Mouse (Mus musculus) CD4-positive, CD25-positive, alpha-beta regulatory T cell, adult 9 weeks (primary cell): Measurements from ENCODE around the gene Fbxw9. TPM values are rescaled to one million over a fixed set of nuclear protein-coding genes. Genes with fewer than 3 reads are reported as not detected.

Experiments
- polyA plus RNA-seq: library from polyadenylated mRNA; unstranded; fragments of 100-300 nt; shearing (Covaris generic); gene quantifications from one replicate; pipeline ENCODE4 v1.2.1, GENCODE M21; 2017

Fbxw9 gene
- polyA plus RNA-seq: 10.1 TPM

DNA sequence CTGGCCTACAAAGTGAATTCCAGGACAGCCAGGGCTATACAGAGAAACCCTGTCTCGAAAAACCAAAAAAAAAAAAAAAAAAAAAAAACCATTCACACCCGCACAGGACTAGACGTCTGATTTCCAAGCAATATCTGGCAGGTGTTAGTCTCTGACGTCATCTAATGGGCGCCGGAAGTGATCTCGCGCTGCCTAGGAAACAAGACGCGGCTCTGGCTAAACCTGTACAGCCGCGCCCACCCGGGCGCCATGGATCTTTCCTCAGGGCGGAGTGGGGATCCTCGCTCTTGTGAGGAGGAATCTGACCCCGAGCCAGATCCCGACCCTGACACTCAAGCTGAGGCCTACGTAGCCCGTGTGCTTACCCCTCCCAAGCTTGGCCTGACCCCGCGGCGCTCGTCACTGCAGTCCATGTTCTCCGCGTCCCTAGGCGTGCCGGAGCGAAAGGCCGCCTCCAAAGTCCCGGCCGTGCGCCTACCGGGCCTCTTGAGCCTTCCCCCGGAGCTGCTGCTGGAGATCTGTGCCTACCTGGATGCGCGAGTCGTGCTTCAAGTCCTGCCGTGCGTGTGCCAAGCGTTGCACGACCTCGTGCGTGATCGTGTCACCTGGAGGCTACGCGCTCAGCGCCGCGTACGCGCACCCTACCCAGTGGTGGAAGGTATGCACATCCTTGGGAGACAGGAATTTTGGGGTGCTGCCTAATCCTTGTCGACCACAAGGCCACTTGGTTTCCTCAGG is at the start of gene Fbxw9:
Gene Fbxw9 (plus strand): TSS at position 177 of the 738 bp plus-strand sequence.

GRCm38 (mm10) chr8:85014431-85014830 is 45.4 kb upstream of the Fbxw9 start, which contains the start of gene Best2:
Gene Best2 (minus strand): TSS chr8:85014531.

DNA sequence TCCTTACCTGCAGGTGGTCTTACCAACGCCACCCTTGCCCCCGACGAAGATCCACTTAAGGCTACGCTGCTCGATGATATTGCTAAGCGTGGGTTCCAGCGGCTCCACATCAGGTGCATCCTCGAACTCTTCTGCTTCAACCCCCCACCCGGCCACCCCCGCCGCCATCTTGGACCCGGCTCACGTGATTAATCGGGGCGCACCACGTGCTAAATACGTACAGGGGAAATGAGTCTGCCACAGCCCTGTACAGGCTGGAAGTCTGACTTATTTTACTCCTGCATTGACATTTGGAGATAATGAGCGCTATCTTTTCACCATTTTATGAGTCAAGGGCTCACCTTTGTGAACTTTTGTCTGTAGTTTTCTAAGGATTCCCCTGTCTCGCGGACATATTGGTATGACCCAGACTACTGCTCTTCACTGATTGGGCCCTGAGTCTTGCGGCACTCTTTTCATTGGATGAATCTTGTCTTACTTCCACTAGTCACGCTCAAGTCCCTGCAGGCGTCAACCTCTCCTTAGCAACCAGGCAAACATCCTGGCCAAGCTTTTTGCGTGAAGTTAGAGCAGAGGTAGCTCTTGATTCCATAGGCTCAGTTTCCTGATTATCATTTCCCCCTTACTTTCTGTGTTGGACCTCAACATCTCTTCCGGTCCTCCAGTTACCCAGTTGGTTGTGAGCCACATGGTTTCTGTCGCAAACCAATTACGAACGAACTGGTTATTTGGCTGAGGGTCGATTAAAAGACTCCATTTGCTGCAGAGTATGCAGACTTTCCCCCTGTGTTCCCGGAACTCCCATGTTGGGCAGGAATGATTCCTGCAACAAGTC is 34.5 kb upstream of the Fbxw9 start, which contains the start of gene Asna1:
Gene Asna1 (minus strand): TSS at position 184 of the 835 bp plus-strand sequence.

GRCm38 (mm10) chr8:85026670-85027515 is 33.0 kb upstream of the Fbxw9 start, which contains the start of gene Trir:
Gene Trir (plus strand): TSS chr8:85026823.

DNA sequence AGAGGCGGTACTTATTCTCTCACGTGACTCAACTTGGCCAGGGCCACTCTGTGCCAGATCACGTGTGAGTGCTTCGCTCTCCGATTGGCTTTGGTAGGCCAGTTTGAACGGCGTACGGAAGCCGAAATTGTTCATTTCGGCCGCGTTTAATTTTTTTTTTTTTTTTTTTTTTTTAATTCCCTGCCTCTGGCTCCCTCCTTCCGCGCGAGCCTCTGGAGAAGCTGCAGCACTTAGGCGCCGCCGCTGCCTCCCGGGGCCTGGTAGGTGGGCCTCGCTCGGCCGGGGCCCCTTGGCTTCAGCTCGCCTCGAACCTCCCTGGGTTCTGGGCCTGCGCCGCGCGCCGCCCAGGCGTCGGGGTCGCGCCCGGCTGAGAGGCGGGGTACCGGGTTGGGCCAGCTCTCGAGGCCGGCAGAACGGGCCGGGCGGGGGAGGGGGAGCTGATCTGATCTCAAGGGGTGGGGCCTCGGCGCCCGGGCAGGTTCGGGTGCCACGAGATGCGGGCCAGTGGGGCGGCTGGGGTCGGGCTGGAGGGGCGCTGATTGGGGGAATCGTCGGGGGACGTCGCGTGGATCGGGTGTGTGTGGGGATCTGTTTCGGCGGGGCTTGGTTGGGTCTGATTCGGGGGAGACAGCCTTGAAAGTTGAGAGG is 23.0 kb upstream of the Fbxw9 start, which contains the start of gene Tnpo2:
Gene Tnpo2 (plus strand): TSS at position 198 of the 648 bp plus-strand sequence.

DNA sequence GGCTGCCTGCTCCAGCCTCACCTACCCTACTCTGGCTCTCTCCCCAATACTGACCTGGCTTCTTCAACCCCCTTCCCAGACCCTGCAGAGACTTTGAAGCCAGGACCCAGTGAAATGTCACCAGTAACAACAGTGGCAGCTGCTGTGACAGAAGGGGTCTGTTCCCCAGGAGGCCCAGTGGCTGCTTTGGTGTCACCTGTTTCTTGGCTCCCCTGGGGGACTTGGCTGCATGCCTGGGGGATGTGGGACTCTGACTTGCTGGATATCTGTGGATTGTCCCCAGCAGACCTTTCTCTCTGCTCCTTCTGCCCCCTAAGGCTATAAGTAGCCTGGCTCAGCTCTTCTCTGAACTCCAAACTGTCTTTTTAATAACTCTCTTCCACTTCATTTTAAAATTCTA is 8.1 kb downstream of the Fbxw9 start, which contains the start of gene Gm5741:
Gene Gm5741 (minus strand): TSS at position 1 of the 400 bp plus-strand sequence.

GRCm38 (mm10) chr8:85071514-85072281 is 11.8 kb downstream of the Fbxw9 start, which contains the start of gene Dhps:
Gene Dhps (plus strand): TSS chr8:85071757.

DNA sequence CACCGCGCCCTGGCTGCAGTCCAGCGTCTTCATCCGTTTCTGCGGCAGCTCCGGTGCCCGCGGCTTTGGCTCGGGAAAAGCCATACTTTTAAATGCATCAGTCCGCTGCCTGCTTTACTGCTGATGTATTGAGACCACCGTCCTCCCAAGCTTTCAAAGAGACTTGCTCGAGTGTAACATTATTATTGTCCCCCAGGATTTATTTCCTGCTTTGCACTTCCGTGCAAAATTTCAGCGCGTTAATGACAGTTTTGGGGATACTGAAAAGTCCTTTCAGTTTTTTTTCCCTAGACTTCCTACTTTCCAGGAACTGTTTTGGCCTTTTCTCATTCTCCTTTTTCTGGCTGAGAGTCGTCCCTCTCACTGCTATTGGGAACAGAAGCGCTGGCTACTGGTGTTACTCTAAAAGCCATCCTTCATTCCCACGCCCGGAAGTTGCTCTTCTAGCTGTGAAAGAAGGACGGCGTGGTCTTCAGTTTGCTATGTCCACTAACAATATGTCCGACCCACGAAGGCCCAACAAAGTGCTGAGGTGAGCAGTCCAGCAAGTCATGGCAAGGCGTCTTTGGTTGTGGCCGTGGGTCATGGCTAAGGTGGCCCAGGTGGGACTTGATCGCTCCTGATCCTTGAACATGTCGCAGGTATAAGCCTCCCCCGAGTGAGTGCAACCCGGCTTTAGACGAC is 20.8 kb downstream of the Fbxw9 start, which contains the start of gene Wdr83os:
Gene Wdr83os (plus strand): TSS at position 209 of the 684 bp plus-strand sequence.

GRCm38 (mm10) chr8:85081216-85081555 is 21.3 kb downstream of the Fbxw9 start, which contains the start of gene Wdr83:
Gene Wdr83 (minus strand): TSS chr8:85081306.

DNA sequence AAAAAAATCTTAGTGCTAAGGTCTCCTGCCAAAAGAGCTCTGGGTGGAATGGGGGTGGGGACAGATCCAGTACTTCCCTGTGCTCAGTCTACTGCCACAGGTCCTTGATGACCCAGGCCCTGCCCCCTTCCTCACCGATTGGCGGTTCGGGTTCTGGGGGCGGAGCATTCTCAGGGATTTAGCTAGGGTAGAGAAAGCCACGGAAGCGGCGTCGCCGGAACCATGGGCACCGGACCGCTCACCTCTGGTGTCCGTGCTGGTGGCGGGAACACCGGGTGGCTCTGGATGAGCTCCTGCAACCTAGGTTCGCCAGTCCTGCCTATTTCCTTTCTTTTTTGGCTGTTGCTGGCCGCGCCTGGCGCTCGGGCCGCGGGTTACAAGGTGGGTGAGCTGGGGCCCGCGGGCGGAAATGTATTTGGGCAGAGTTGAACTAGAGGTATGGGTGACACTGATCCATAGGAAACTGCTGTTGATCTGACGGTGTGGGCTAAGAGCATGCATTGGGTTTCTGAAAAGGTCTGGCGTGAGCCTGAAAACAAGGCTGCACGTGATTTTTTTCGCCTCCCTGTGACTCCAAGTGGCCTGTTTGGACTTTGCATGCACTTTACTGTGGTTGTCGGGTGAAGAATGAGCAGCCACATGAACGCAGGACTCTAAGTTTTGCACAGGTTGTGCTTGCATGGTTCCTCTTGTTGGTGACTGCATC is 23.4 kb downstream of the Fbxw9 start, which contains the start of gene Man2b1:
Gene Man2b1 (plus strand): TSS at position 163 of the 706 bp plus-strand sequence.

Other genes with a start within 250 kb of the Fbxw9 start
- 7.8 TPM for gene Dand5, start 237.2 kb upstream of the Fbxw9 start, polyA plus RNA-seq
- gene Gadd45gip1, start 228.5 kb upstream of the Fbxw9 start, polyA plus RNA-seq: 20.8 TPM
- 200 TPM for gene Rad23a, start 219.4 kb upstream of the Fbxw9 start, polyA plus RNA-seq
- gene Calr, start 213.1 kb upstream of the Fbxw9 start, polyA plus RNA-seq: 494 TPM
- 110 TPM for gene Farsa, start 203.1 kb upstream of the Fbxw9 start, polyA plus RNA-seq
- gene Syce2, start 187.9 kb upstream of the Fbxw9 start, polyA plus RNA-seq: 7.1 TPM
- gene Gcdh, start 166.1 kb upstream of the Fbxw9 start, polyA plus RNA-seq: 38.4 TPM
- 0.60 TPM for gene Klf1, start 158.1 kb upstream of the Fbxw9 start, polyA plus RNA-seq
- gene Dnase2a, start 151.5 kb upstream of the Fbxw9 start, polyA plus RNA-seq: 22.3 TPM
- 1.3 TPM for gene Mast1, start 122.7 kb upstream of the Fbxw9 start, polyA plus RNA-seq
- not detected for gene Rtbdn, start 113.1 kb upstream of the Fbxw9 start, polyA plus RNA-seq
- gene Gm49661, start 90.6 kb upstream of the Fbxw9 start, polyA plus RNA-seq: not detected
- 233 TPM for gene Prdx2, start 90.5 kb upstream of the Fbxw9 start, polyA plus RNA-seq
- gene Rnaseh2a, start 90.3 kb upstream of the Fbxw9 start, polyA plus RNA-seq: 108 TPM
- 339 TPM for gene Junb, start 81.3 kb upstream of the Fbxw9 start, polyA plus RNA-seq
- 4.4 TPM for gene Hook2, start 69.5 kb upstream of the Fbxw9 start, polyA plus RNA-seq
- not detected for gene Best2, start 45.5 kb upstream of the Fbxw9 start, polyA plus RNA-seq
- 60.6 TPM for gene Asna1, start 34.8 kb upstream of the Fbxw9 start, polyA plus RNA-seq
- 122 TPM for gene Trir, start 33.2 kb upstream of the Fbxw9 start, polyA plus RNA-seq
- gene Tnpo2, start 23.1 kb upstream of the Fbxw9 start, polyA plus RNA-seq: 51.4 TPM
- gene Gm5741, start 7.9 kb downstream of the Fbxw9 start, polyA plus RNA-seq: 2.5 TPM
- 57.7 TPM for gene Dhps, start 11.7 kb downstream of the Fbxw9 start, polyA plus RNA-seq
- 190 TPM for gene Wdr83os, start 20.7 kb downstream of the Fbxw9 start, polyA plus RNA-seq
- gene Wdr83, start 21.3 kb downstream of the Fbxw9 start, polyA plus RNA-seq: 46.6 TPM
- 167 TPM for gene Man2b1, start 23.2 kb downstream of the Fbxw9 start, polyA plus RNA-seq
- gene Zfp791, start 63.0 kb downstream of the Fbxw9 start, polyA plus RNA-seq: not detected
- gene Cks1brt, start 91.9 kb downstream of the Fbxw9 start, polyA plus RNA-seq: not detected
- not detected for gene Olfr371, start 165.9 kb downstream of the Fbxw9 start, polyA plus RNA-seq
- gene Orc6, start 239.6 kb downstream of the Fbxw9 start, polyA plus RNA-seq: 29.8 TPM
- gene Vps35, start 239.7 kb downstream of the Fbxw9 start, polyA plus RNA-seq: 120 TPM